ENCODE assay signal across 17 mouse cellular contexts in genomic region chr3:158174880-158175735, GRCm38 (mm10).
DNase-seq lines count a peak whose midpoint lies in the region; ATAC-seq lines count a peak whose summit lies in the region.
"Had no signal": no experiment of that assay in that cellular context is flagged by ENCODE, and none has a peak within 500 bp of the region (broad histone marks: within the 10 kb centered on the region; RNA-seq: fewer than 3 reads in every experiment).

No protein-coding gene starts in this region.

- no peaks in the 10 kb centered on the region for H3K36me3 ChIP-seq in embryonic facial prominence, embryonic 11.5 days (replicated peaks; ENCODE audit: control insufficient read depth, insufficient read depth, low read depth, low read length)
- no peaks in the 10 kb centered on the region for H3K36me3 ChIP-seq in embryonic facial prominence, embryonic 10.5 days (replicated peaks)
- H3K36me3 ChIP-seq in hindbrain, embryonic 16.5 days (ENCODE audit: control insufficient read depth, insufficient read depth, low read length): no peaks in the 10 kb centered on the region
- H3K36me3 ChIP-seq in liver, embryonic 11.5 days (ENCODE audit: control insufficient read depth, insufficient read depth, low read length): no peaks in the 10 kb centered on the region
- H3K36me3 ChIP-seq: G1E; limb, embryonic 15.5 days had no signal

- H3K9me3 ChIP-seq in embryonic facial prominence, embryonic 11.5 days (replicated peaks; ENCODE audit: control insufficient read depth, low read length): no peaks in the 10 kb centered on the region
- no peaks in the 10 kb centered on the region for H3K9me3 ChIP-seq in embryonic facial prominence, embryonic 10.5 days
- H3K9me3 ChIP-seq in hindbrain, embryonic 16.5 days (ENCODE audit: control insufficient read depth, low read length): no peaks in the 10 kb centered on the region
- H3K9me3 ChIP-seq in liver, embryonic 11.5 days (ENCODE audit: control insufficient read depth, low read length): no peaks in the 10 kb centered on the region
- H3K9me3 ChIP-seq: G1E; limb, embryonic 15.5 days had no signal

- no peak overlapping the region for H3K4me2 ChIP-seq in embryonic facial prominence, embryonic 11.5 days (ENCODE audit: low read depth, low read length)
- H3K4me2 ChIP-seq in hindbrain, embryonic 16.5 days (ENCODE audit: low read length): no peak overlapping the region
- H3K4me2 ChIP-seq in liver, embryonic 11.5 days: no peak overlapping the region
- H3K4me2 ChIP-seq: limb, embryonic 15.5 days had no signal

- H3K4me1 ChIP-seq in embryonic facial prominence, embryonic 11.5 days (ENCODE audit: control insufficient read depth, insufficient read depth, low read length): no peaks in the 10 kb centered on the region
- H3K4me1 ChIP-seq in embryonic facial prominence, embryonic 10.5 days: no peaks in the 10 kb centered on the region
- no peaks in the 10 kb centered on the region for H3K4me1 ChIP-seq in hindbrain, embryonic 16.5 days (ENCODE audit: control insufficient read depth, insufficient read depth, low read depth, low read length)
- H3K4me1 ChIP-seq in liver, embryonic 11.5 days (replicated peaks; ENCODE audit: control insufficient read depth, insufficient read depth, low read length): no peaks in the 10 kb centered on the region
- H3K4me1 ChIP-seq: limb, embryonic 15.5 days had no signal

- no peak overlapping the region for H3K27ac ChIP-seq in embryonic facial prominence, embryonic 11.5 days (replicated peaks; ENCODE audit: low read depth, low read length)
- no peak overlapping the region for H3K27ac ChIP-seq in embryonic facial prominence, embryonic 10.5 days (replicated peaks)
- no peak overlapping the region for H3K27ac ChIP-seq in hindbrain, embryonic 16.5 days (ENCODE audit: low read depth, low read length)
- H3K27ac ChIP-seq in liver, embryonic 11.5 days (ENCODE audit: low read depth, low read length): no peak overlapping the region
- H3K27ac ChIP-seq: limb, embryonic 15.5 days had no signal

- 78% methylated on average over 10 of the region's 10 CpGs for WGBS in embryonic facial prominence, embryonic 11.5 days
- WGBS in embryonic facial prominence, embryonic 10.5 days: 77% methylated on average over 10 of the region's 10 CpGs
- WGBS in hindbrain, embryonic 16.5 days: 63% methylated on average over 10 of the region's 10 CpGs
- WGBS in liver, embryonic 11.5 days: 67% methylated on average over 10 of the region's 10 CpGs

- H3K27me3 ChIP-seq in embryonic facial prominence, embryonic 11.5 days (ENCODE audit: control insufficient read depth, insufficient read depth, low read length): no peaks in the 10 kb centered on the region
- no peaks in the 10 kb centered on the region for H3K27me3 ChIP-seq in embryonic facial prominence, embryonic 10.5 days (replicated peaks; ENCODE audit: low read depth, poor library complexity, severe bottlenecking)
- no peaks in the 10 kb centered on the region for H3K27me3 ChIP-seq in hindbrain, embryonic 16.5 days (replicated peaks; ENCODE audit: control insufficient read depth, insufficient read depth, low read length)
- H3K27me3 ChIP-seq in liver, embryonic 11.5 days (replicated peaks; ENCODE audit: control insufficient read depth, insufficient read depth, low read length): no peaks in the 10 kb centered on the region
- H3K27me3 ChIP-seq: limb, embryonic 15.5 days had no signal

- H3K4me3 ChIP-seq in embryonic facial prominence, embryonic 11.5 days (ENCODE audit: low read depth, low read length): no peak overlapping the region
- no peak overlapping the region for H3K4me3 ChIP-seq in embryonic facial prominence, embryonic 10.5 days
- H3K4me3 ChIP-seq in hindbrain, embryonic 16.5 days (ENCODE audit: low read length): no peak overlapping the region
- H3K4me3 ChIP-seq in liver, embryonic 11.5 days (ENCODE audit: low read depth, low read length): no peak overlapping the region
- H3K4me3 ChIP-seq: limb, embryonic 15.5 days had no signal

- peak; percentile 44; the same call in 1 of the 2 replicates for ATAC-seq in embryonic facial prominence, embryonic 11.5 days (replicated peaks; ENCODE audit: insufficient number of reproducible peaks, low FRiP score, low TSS enrichment, low read depth)
- ATAC-seq in hindbrain, embryonic 16.5 days: peak; percentile 52; the same call in 1 of the 2 replicates
- no peak for ATAC-seq in liver, embryonic 11.5 days (replicated peaks; ENCODE audit: low FRiP score)
- ATAC-seq: CD4-positive, CD25-positive, alpha-beta regulatory T cell, adult 4 months; liver, postnatal 0 days had no signal

- no peak for DNase-seq in embryonic facial prominence, embryonic 11.5 days (ENCODE audit: low spot score)
- DNase-seq in embryonic facial prominence, embryonic 10.5 days (ENCODE audit: low spot score): no peak
- peak; percentile 17 for DNase-seq in right cerebral cortex, postnatal 4 days
- DNase-seq in right cerebral cortex, postnatal 36 days (ENCODE audit: low spot score in 2 of 2): no peak
- no peak for DNase-seq in kidney, postnatal 4 days
- no peak for DNase-seq in liver, embryonic 11.5 days (ENCODE audit: low spot score)
- no peak for DNase-seq in spleen, postnatal 10 days (ENCODE audit: low spot score in 2 of 2)
- DNase-seq: adrenal gland, postnatal 36 days; cerebellum, adult 9-11 months; gastrocnemius, postnatal 25 days; kidney, adult 18-20 months; kidney, postnatal 10 days; liver, postnatal 0 days had no signal

- no peak overlapping the region for H3K9ac ChIP-seq in embryonic facial prominence, embryonic 11.5 days (replicated peaks; ENCODE audit: low read length)
- no peak overlapping the region for H3K9ac ChIP-seq in hindbrain, embryonic 16.5 days (ENCODE audit: low read depth, low read length)
- H3K9ac ChIP-seq in liver, embryonic 11.5 days (ENCODE audit: low read depth, low read length): no peak overlapping the region
- H3K9ac ChIP-seq: limb, embryonic 15.5 days; liver, postnatal 0 days had no signal
